Mouse (Mus musculus) testis, adult 2 months (tissue): ENCODE measurements around the gene Slc1a4.

Experiments
- CTCF ChIP-seq: fragments of 200-500 bp; IDR thresholded peaks from 2 replicates; pipeline ENCODE4 v1.5.1; 2012; ENCODE audit warnings: low read depth, mild to moderate bottlenecking, inconsistent platforms, low read length, moderate library complexity; ENCODE audit not compliant: control insufficient read depth, insufficient read depth, insufficient replicate concordance
- POLR2A ChIP-seq: fragments of 200-500 bp; IDR thresholded peaks from 2 replicates; pipeline ENCODE4 v1.6.1; 2012; ENCODE audit warnings: low read depth, mild to moderate bottlenecking, inconsistent platforms, low read length, moderate library complexity; ENCODE audit not compliant: control insufficient read depth

DNA sequence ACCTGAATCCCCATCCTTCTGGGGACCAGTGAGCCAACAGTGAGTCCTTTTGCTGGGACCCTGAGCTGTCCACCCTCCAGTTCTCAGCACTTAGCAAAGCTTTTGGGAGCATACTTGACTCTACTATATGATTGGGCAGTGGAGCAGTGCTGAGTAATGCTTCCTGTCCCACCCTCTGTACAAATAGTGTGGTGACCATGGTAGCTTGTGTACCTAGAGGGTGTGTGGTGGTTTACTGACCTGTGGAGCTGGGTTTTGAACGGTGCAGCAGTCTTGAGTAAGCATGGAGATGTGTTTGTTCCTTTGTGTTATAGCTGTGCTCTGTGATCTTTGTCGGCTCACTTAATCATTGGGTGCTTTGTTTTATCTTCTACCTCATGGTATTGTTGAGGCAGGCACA, 13.9 kb upstream of the Slc1a4 start:
- no peak for TF ChIP-seq CTCF
- no peak for TF ChIP-seq POLR2A
